Mouse (Mus musculus) forebrain, embryonic 10.5 days (tissue): ENCODE results near the gene Cdyl. TPM values are rescaled to one million over a fixed set of nuclear protein-coding genes. Genes with fewer than 3 reads are reported as not detected.
"Not testable (repeated sequence)": the region's sequence is repeated elsewhere in the genome, so short reads cannot be mapped to it uniquely, and the experiment has no call there.

Experiments
- DNase-seq: peaks from one replicate; pipeline ENCODE4 v3.0.0-alpha.2; 2017; ENCODE audit warnings: low spot score; ENCODE audit errors: extremely low spot score
- H3K27ac ChIP-seq: fragments of 300-500 bp; sonication (generic); 2 replicates; pipeline ENCODE4 v1.5.1; 2016; ENCODE audit warnings: mild to moderate bottlenecking
- H3K27me3 ChIP-seq: fragments of 300-500 bp; sonication (generic); 2 replicates; pipeline ENCODE4 v1.6.1; 2016; ENCODE audit warnings: mild to moderate bottlenecking; ENCODE audit not compliant: poor library complexity, severe bottlenecking
- H3K36me3 ChIP-seq: fragments of 300-500 bp; sonication (generic); replicated peaks from 2 replicates; pipeline ENCODE4 v1.6.1; 2016; ENCODE audit warnings: mild to moderate bottlenecking, moderate library complexity
- H3K4me1 ChIP-seq: fragments of 300-500 bp; sonication (generic); 2 replicates; pipeline ENCODE4 v1.6.1; 2016
- H3K4me3 ChIP-seq: fragments of 300-500 bp; sonication (generic); 2 replicates; pipeline ENCODE4 v1.5.1; 2016; ENCODE audit warnings: mild to moderate bottlenecking, moderate library complexity
- H3K9me3 ChIP-seq: fragments of 300-500 bp; sonication (generic); 2 replicates; pipeline ENCODE4 v1.6.1; 2016; ENCODE audit warnings: mild to moderate bottlenecking, moderate library complexity
- WGBS: fragments of 180-500 bp; shearing (Covaris S2); methylation state at CpG from one replicate; pipeline ENCODE4 v1.1.7; 2016; 5-methylcytosine and 5-hydroxymethylcytosine counted together
- polyA plus RNA-seq: library from polyadenylated mRNA; unstranded; fragments of >200 nt; fragmentation: Nextera tagmentation; extraction: Ambion mirVana; gene quantifications from 2 replicates; pipeline ENCODE4 v1.2.1, GENCODE M21; 2016

Gene Cdyl
- polyA plus RNA-seq, 1 experiment from 2014 or later: 10.9 TPM

- H3K4me3 ChIP-seq: no peak overlapping the region
- H3K9me3 ChIP-seq: no peaks in the 10 kb centered on the region
- H3K27me3 ChIP-seq: no peaks in the 10 kb centered on the region
- peaks cover 29% of the 10 kb centered on the region for H3K36me3 ChIP-seq
- 91% methylated on average over 7 of the region's 7 CpGs for WGBS
- peaks cover 33% of the 10 kb centered on the region for H3K4me1 ChIP-seq
- no peak overlapping the region for H3K27ac ChIP-seq
- DNase-seq: no peak
Observed at GRCm38 (mm10) chr13:35813348-35814127, 153.9 kb downstream of the Cdyl start.

- H3K36me3 ChIP-seq: peaks cover 43% of the 10 kb centered on the region
- DNase-seq: no peak
- H3K27me3 ChIP-seq: no peaks in the 10 kb centered on the region
- H3K4me1 ChIP-seq: peaks cover 25% of the 10 kb centered on the region
- 94% methylated on average over 8 of the region's 8 CpGs for WGBS
- H3K27ac ChIP-seq: no peak overlapping the region
- H3K4me3 ChIP-seq: no peak overlapping the region
- H3K9me3 ChIP-seq: no peaks in the 10 kb centered on the region
Observed at GRCm38 (mm10) chr13:35815205-35815726, 155.6 kb downstream of the Cdyl start.

DNA sequence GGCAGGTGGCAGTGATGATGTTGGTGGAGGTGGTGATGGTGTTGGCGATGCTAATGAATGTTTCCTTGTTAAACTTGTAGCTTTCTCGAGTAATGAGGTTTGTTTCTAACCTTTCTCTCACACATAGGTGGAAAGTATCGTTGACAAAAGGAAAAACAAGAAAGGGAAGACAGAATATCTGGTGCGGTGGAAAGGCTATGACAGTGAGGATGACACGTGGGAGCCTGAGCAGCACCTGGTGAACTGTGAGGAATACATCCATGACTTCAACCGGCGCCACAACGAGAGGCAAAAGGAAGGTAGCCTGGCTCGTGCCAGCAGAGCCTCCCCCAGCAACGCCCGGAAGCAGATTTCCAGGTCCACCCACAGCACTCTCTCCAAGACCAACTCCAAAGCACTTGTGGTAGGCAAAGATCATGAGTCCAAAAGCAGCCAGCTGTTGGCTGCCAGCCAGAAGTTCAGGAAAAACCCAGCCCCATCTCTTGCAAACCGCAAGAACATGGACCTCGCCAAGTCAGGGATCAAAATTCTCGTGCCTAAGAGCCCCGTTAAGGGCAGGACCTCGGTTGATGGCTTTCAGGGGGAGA, 156.2 kb downstream of the Cdyl start:
- Histone ChIP-seq H3K27me3 (no peaks in the 10 kb centered on the region), H3K36me3 (peaks cover 50% of the 10 kb centered on the region), H3K27ac (no peak overlapping the region), H3K9me3 (no peaks in the 10 kb centered on the region), H3K4me3 (no peak overlapping the region), H3K4me1 (peaks cover 19% of the 10 kb centered on the region)
- 96% methylated on average over 16 of the region's 16 CpGs for WGBS
- no peak for DNase-seq

GRCm38 (mm10) chr13:35817626-35818025, 158.0 kb downstream of the Cdyl start:
- no peak for DNase-seq
- Histone ChIP-seq H3K4me1 (peaks cover 2% of the 10 kb centered on the region), H3K27me3 (no peaks in the 10 kb centered on the region), H3K9me3 (no peaks in the 10 kb centered on the region), H3K27ac (no peak overlapping the region), H3K4me3 (no peak overlapping the region), H3K36me3 (peaks cover 50% of the 10 kb centered on the region)
- WGBS: 87% methylated on average over 3 of the region's 3 CpGs

GRCm38 (mm10) chr13:35818060-35818459, 158.4 kb downstream of the Cdyl start:
- Histone ChIP-seq H3K4me3 (no peak overlapping the region), H3K27me3 (no peaks in the 10 kb centered on the region), H3K27ac (no peak overlapping the region), H3K9me3 (no peaks in the 10 kb centered on the region), H3K36me3 (peaks cover 50% of the 10 kb centered on the region), H3K4me1 (no peaks in the 10 kb centered on the region)
- 95% methylated on average over 4 of the region's 4 CpGs for WGBS
- no peak for DNase-seq

- H3K27ac ChIP-seq: no peak overlapping the region
- H3K9me3 ChIP-seq: no peaks in the 10 kb centered on the region
- WGBS: 86% methylated on average over 10 of the region's 10 CpGs
- no peaks in the 10 kb centered on the region for H3K27me3 ChIP-seq
- no peak for DNase-seq
- peaks cover 70% of the 10 kb centered on the region for H3K36me3 ChIP-seq
- H3K4me3 ChIP-seq: no peak overlapping the region
- no peaks in the 10 kb centered on the region for H3K4me1 ChIP-seq
Observed at GRCm38 (mm10) chr13:35821821-35822454, 162.3 kb downstream of the Cdyl start.

GRCm38 (mm10) chr13:35822795-35823194, 163.2 kb downstream of the Cdyl start:
- no peaks in the 10 kb centered on the region for H3K9me3 ChIP-seq
- H3K27ac ChIP-seq: no peak overlapping the region
- H3K36me3 ChIP-seq: peaks cover 66% of the 10 kb centered on the region
- H3K4me3 ChIP-seq: no peak overlapping the region
- 89% methylated on average over 8 of the region's 8 CpGs for WGBS
- H3K27me3 ChIP-seq: no peaks in the 10 kb centered on the region
- DNase-seq: no peak
- no peaks in the 10 kb centered on the region for H3K4me1 ChIP-seq

- 91% methylated on average over 2 of the region's 2 CpGs for WGBS
Observed at GRCm38 (mm10) chr13:35825639-35826038, 166.0 kb downstream of the Cdyl start.

DNA sequence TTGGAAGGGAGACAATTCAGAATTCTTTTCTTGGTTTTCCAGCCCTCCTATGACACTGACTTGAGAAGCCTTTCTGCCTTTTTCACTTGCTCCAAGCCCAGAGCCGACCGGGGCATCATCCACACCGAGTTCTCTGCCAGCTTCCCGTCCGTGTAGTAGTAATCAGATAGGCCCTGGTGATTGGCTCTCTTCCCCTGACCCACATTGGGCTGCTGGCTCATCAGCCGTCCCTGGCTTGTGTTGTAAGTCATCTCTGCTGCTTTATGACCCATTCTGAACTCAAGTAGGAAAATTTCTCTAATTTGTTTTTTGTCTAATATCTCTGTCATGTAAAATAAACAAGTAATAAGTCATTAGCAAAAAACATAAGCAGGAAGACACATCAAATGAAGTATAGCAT, 173.0 kb downstream of the Cdyl start:
- no peak for DNase-seq

More at GRCm38 (mm10) chr13:35825639-35826038, 166.0 kb downstream of the Cdyl start:
- no peak for DNase-seq
- H3K4me3 ChIP-seq: no peak overlapping the region
- H3K27me3 ChIP-seq: no peaks in the 10 kb centered on the region
- H3K27ac ChIP-seq: no peak overlapping the region
- H3K36me3 ChIP-seq: peaks cover 40% of the 10 kb centered on the region
- 0 out of 2 replicates have a peak, but pooled peaks cover 3% of the 10 kb centered on the region for H3K4me1 ChIP-seq
- H3K9me3 ChIP-seq: no peaks in the 10 kb centered on the region

DNA sequence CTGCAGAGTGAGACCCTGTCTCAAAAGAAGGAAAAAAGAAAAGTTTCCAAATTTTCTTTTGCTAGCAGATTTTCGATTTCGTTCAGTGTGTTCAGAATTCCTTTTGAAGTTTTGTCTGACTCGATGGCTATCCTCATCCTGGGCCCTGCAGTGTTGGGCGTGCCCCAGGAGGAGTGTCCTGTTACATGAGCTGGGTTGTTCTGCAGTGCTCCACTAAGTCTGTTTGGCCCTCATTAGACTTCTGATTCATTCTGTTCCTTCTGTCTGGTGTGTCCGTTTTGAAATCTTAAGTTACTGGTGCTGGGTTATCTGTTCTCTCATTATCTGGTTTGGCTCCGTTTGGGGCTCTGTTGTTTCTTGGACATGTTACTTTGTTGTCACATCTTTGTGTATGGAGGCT, 174.3 kb downstream of the Cdyl start:
- H3K36me3 ChIP-seq: peaks cover 4% of the 10 kb centered on the region
- H3K4me1 ChIP-seq: peaks cover 15% of the 10 kb centered on the region
- H3K27me3 ChIP-seq: no peaks in the 10 kb centered on the region
- DNase-seq: no peak
- WGBS: 50% methylated on average over 6 of the region's 6 CpGs
- H3K9me3 ChIP-seq: no peaks in the 10 kb centered on the region
- no peak overlapping the region for H3K27ac ChIP-seq
- H3K4me3 ChIP-seq: no peak overlapping the region

More for the DNA sequence above, 173.0 kb downstream of the Cdyl start:
- WGBS: 80% methylated on average over 6 of the region's 6 CpGs
- H3K27ac ChIP-seq: no peak overlapping the region
- peaks cover 15% of the 10 kb centered on the region for H3K4me1 ChIP-seq
- peaks cover 4% of the 10 kb centered on the region for H3K36me3 ChIP-seq
- no peaks in the 10 kb centered on the region for H3K9me3 ChIP-seq
- H3K27me3 ChIP-seq: no peaks in the 10 kb centered on the region
- H3K4me3 ChIP-seq: no peak overlapping the region

- Histone ChIP-seq H3K9me3 (no peaks in the 10 kb centered on the region), H3K4me3 (no peak overlapping the region), H3K27me3 (no peaks in the 10 kb centered on the region), H3K27ac (no peak overlapping the region), H3K36me3 (peaks cover 8% of the 10 kb centered on the region), H3K4me1 (peaks cover 12% of the 10 kb centered on the region)
- WGBS: 90% methylated on average over 7 of the region's 7 CpGs
- no peak for DNase-seq
Observed at GRCm38 (mm10) chr13:35835669-35836068, 176.0 kb downstream of the Cdyl start.

GRCm38 (mm10) chr13:35836501-35836900, 176.9 kb downstream of the Cdyl start:
- not testable (repeated sequence) for DNase-seq, H3K4me3 ChIP-seq, H3K27me3 ChIP-seq, H3K9me3 ChIP-seq, H3K27ac ChIP-seq
- 94% methylated on average over 7 of the region's 7 CpGs for WGBS
- Histone ChIP-seq H3K4me1 (peaks cover 12% of the 10 kb centered on the region), H3K36me3 (peaks cover 14% of the 10 kb centered on the region)

DNA sequence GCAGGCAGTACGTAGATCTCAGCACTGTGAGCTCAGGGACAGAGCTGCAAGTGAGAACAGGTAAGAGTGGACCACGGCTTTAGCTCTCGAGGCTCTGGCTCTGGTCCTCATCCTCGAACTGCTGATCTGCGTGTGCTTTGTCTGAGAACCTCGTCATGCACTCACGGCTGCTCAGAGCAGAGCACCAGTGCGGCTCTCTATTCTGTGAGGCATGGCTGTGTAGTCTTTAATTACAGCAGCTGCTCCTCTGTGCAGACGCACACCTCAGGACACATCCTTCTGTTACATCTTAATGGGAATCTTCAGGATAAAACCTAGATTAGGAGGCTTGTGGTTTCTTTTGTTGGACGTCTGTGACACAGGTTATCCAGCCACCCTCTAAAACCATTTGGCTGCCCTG, 180.5 kb downstream of the Cdyl start:
- no peak overlapping the region for H3K27ac ChIP-seq
- no peaks in the 10 kb centered on the region for H3K27me3 ChIP-seq
- H3K36me3 ChIP-seq: peaks cover 17% of the 10 kb centered on the region
- no peak for DNase-seq
- no peaks in the 10 kb centered on the region for H3K9me3 ChIP-seq
- WGBS: 90% methylated on average over 10 of the region's 10 CpGs
- H3K4me1 ChIP-seq: peaks cover 4% of the 10 kb centered on the region; the same call in 1 of the 2 replicates
- H3K4me3 ChIP-seq: no peak overlapping the region
